Mouse (Mus musculus) adipocyte (in vitro differentiated cells): ENCODE measurements around the gene Ptgfrn.

Source experiments
- DNase-seq: peaks from one replicate; pipeline ENCODE4 v3.0.0-alpha.2; 2016; ENCODE audit warnings: low spot score

Gene Ptgfrn

GRCm38 (mm10) chr3:101003575-101004356 is 106.3 kb downstream of the Ptgfrn start:
- no peak for DNase-seq

GRCm38 (mm10) chr3:100999732-101000131 is 110.3 kb downstream of the Ptgfrn start:
- DNase-seq: no peak

GRCm38 (mm10) chr3:100998904-100999340 is 111.2 kb downstream of the Ptgfrn start:
- DNase-seq: peak; percentile 61

GRCm38 (mm10) chr3:100997785-100998570 is 112.1 kb downstream of the Ptgfrn start:
- peak; percentile 34 for DNase-seq

- no peak for DNase-seq
Measured at GRCm38 (mm10) chr3:100994252-100994651, 115.8 kb downstream of the Ptgfrn start.

- DNase-seq: no peak
Measured at GRCm38 (mm10) chr3:100993718-100994117, 116.4 kb downstream of the Ptgfrn start.

GRCm38 (mm10) chr3:100993158-100993557 is 116.9 kb downstream of the Ptgfrn start:
- no peak for DNase-seq
